In genomic region chr5:120620375-120621077, GRCm38 (mm10) we compare ENCODE assay signal across 8 mouse cellular contexts. TPM values are rescaled to one million over a fixed set of nuclear protein-coding genes. Genes with fewer than 3 reads are reported as not detected.
DNase-seq lines count a peak whose midpoint lies in the region; ATAC-seq and TF ChIP-seq lines count a peak whose summit lies in the region.

No protein-coding gene starts in this region.

- no peak for TF ChIP-seq POLR2A in limb, embryonic 14.5 days (IDR thresholded peaks at IDR 0.05; ENCODE audit: borderline replicate concordance, extremely low read depth, insufficient read depth, insufficient read length)

- H3K27me3 ChIP-seq in hindbrain, embryonic 10.5 days (ENCODE audit: insufficient read depth, poor library complexity, severe bottlenecking) = no peaks in the 10 kb centered on the region
- H3K27me3 ChIP-seq in hindbrain, embryonic 13.5 days = no peaks in the 10 kb centered on the region
- no peaks in the 10 kb centered on the region for H3K27me3 ChIP-seq in intestine, embryonic 16.5 days (replicated peaks; ENCODE audit: control insufficient read depth, insufficient read depth, low read length)
- H3K27me3 ChIP-seq in limb, embryonic 14.5 days (ENCODE audit: control insufficient read depth, insufficient read depth, low read length) = no peaks in the 10 kb centered on the region
- H3K27me3 ChIP-seq in midbrain, embryonic 16.5 days (ENCODE audit: control insufficient read depth, insufficient read depth, low read depth, low read length) = no peaks in the 10 kb centered on the region

- H3K36me3 ChIP-seq in hindbrain, embryonic 10.5 days = peaks cover 100% of the 10 kb centered on the region
- H3K36me3 ChIP-seq in hindbrain, embryonic 13.5 days = peaks cover 98% of the 10 kb centered on the region
- peaks cover 53% of the 10 kb centered on the region for H3K36me3 ChIP-seq in intestine, embryonic 16.5 days (ENCODE audit: control insufficient read depth, insufficient read depth, low read length)
- peaks cover 87% of the 10 kb centered on the region for H3K36me3 ChIP-seq in limb, embryonic 14.5 days (ENCODE audit: control insufficient read depth, insufficient read depth, low read length)
- peaks cover 50% of the 10 kb centered on the region for H3K36me3 ChIP-seq in midbrain, embryonic 16.5 days (ENCODE audit: control insufficient read depth, insufficient read depth, low read length)

- no peaks in the 10 kb centered on the region for H3K4me1 ChIP-seq in hindbrain, embryonic 10.5 days (replicated peaks)
- peaks cover 9% of the 10 kb centered on the region for H3K4me1 ChIP-seq in hindbrain, embryonic 13.5 days (replicated peaks)
- H3K4me1 ChIP-seq in intestine, embryonic 16.5 days (ENCODE audit: control insufficient read depth, insufficient read depth, low read length) = no peaks in the 10 kb centered on the region
- no peaks in the 10 kb centered on the region; the same call in 1 of the 2 replicates for H3K4me1 ChIP-seq in limb, embryonic 14.5 days (ENCODE audit: control insufficient read depth, insufficient read depth, low read length)
- H3K4me1 ChIP-seq in midbrain, embryonic 16.5 days (ENCODE audit: control insufficient read depth, insufficient read depth, low read length) = no peaks in the 10 kb centered on the region

- peaks cover 6% of the 10 kb centered on the region; the same call in 1 of the 2 replicates for H3K9me3 ChIP-seq in hindbrain, embryonic 10.5 days
- 0 out of 2 replicates have a peak, but pooled peaks cover 2% of the 10 kb centered on the region for H3K9me3 ChIP-seq in hindbrain, embryonic 13.5 days
- H3K9me3 ChIP-seq in intestine, embryonic 16.5 days (ENCODE audit: control insufficient read depth, low read length) = peaks cover 5% of the 10 kb centered on the region; the same call in 1 of the 2 replicates
- peaks cover 3% of the 10 kb centered on the region; the same call in 1 of the 2 replicates for H3K9me3 ChIP-seq in limb, embryonic 14.5 days (ENCODE audit: control insufficient read depth, low read length)
- no peaks in the 10 kb centered on the region for H3K9me3 ChIP-seq in midbrain, embryonic 16.5 days (replicated peaks; ENCODE audit: control insufficient read depth, low read length, poor library complexity, severe bottlenecking)

- no peak overlapping the region for H3K4me2 ChIP-seq in hindbrain, embryonic 13.5 days
- no peak overlapping the region for H3K4me2 ChIP-seq in intestine, embryonic 16.5 days (ENCODE audit: low read depth, low read length)
- H3K4me2 ChIP-seq in limb, embryonic 14.5 days (replicated peaks; ENCODE audit: low read depth, low read length, severe bottlenecking) = no peak overlapping the region
- H3K4me2 ChIP-seq in midbrain, embryonic 16.5 days (ENCODE audit: low read length) = no peak overlapping the region

- ATAC-seq in hindbrain, embryonic 13.5 days (ENCODE audit: low FRiP score) = no peak; the same call in 1 of the 2 replicates
- peak; percentile 49; the same call in 1 of the 2 replicates for ATAC-seq in intestine, embryonic 16.5 days
- no peak for ATAC-seq in limb, embryonic 14.5 days (ENCODE audit: low FRiP score, low read depth)
- ATAC-seq in midbrain, embryonic 16.5 days = peak; percentile 41

- DNase-seq in hindbrain, embryonic 10.5 days (ENCODE audit: low spot score) = peak; percentile 80
- DNase-seq in cerebellum, adult 9-10 months = peak; percentile 80
- peak; percentile 85 to 87 for DNase-seq in frontal cortex, postnatal 25 days (ENCODE audit: low spot score in 2 of 2)
- DNase-seq in limb, embryonic 14.5 days (ENCODE audit: low spot score) = peak; percentile 51
- DNase-seq in spleen, adult 18-20 months = peak; percentile 81 to 91

- no peak overlapping the region for H3K4me3 ChIP-seq in hindbrain, embryonic 10.5 days
- no peak overlapping the region for H3K4me3 ChIP-seq in hindbrain, embryonic 13.5 days
- H3K4me3 ChIP-seq in intestine, embryonic 16.5 days (ENCODE audit: low read length) = no peak overlapping the region
- H3K4me3 ChIP-seq in limb, embryonic 14.5 days (replicated peaks; ENCODE audit: low read length) = no peak overlapping the region
- H3K4me3 ChIP-seq in midbrain, embryonic 16.5 days (ENCODE audit: low read depth, low read length) = no peak overlapping the region

- WGBS in hindbrain, embryonic 10.5 days = 71% methylated on average over 18 of the region's 18 CpGs
- 73% methylated on average over 18 of the region's 18 CpGs for WGBS in hindbrain, embryonic 13.5 days
- WGBS in intestine, embryonic 16.5 days = 70% methylated on average over 18 of the region's 18 CpGs
- WGBS in limb, embryonic 14.5 days = 73% methylated on average over 18 of the region's 18 CpGs
- 70% methylated on average over 18 of the region's 18 CpGs for WGBS in midbrain, embryonic 16.5 days

- H3K27ac ChIP-seq in hindbrain, embryonic 10.5 days = no peak overlapping the region
- no peak overlapping the region for H3K27ac ChIP-seq in hindbrain, embryonic 13.5 days
- no peak overlapping the region for H3K27ac ChIP-seq in intestine, embryonic 16.5 days (ENCODE audit: low read length)
- H3K27ac ChIP-seq in limb, embryonic 14.5 days (replicated peaks; ENCODE audit: low read depth, low read length) = no peak overlapping the region
- H3K27ac ChIP-seq in midbrain, embryonic 16.5 days (ENCODE audit: low read length) = no peak overlapping the region

- no peak overlapping the region for H3K9ac ChIP-seq in hindbrain, embryonic 13.5 days
- H3K9ac ChIP-seq in intestine, embryonic 16.5 days (ENCODE audit: low read depth, low read length) = no peak overlapping the region
- no peak overlapping the region for H3K9ac ChIP-seq in limb, embryonic 14.5 days (ENCODE audit: low read depth, low read length, severe bottlenecking)
- no peak overlapping the region for H3K9ac ChIP-seq in midbrain, embryonic 16.5 days (ENCODE audit: low read depth, low read length)

RNA-seq across cellular contexts. Expression of gene Ddx54, which starts 8.0 kb away (rescaled TPM):
- 62.2 and 64.7 TPM in 2 replicates for polyA plus RNA-seq in hindbrain, embryonic 10.5 days (2016; fragmentation: Nextera tagmentation; extraction: Ambion mirVana)
- polyA plus RNA-seq in hindbrain, embryonic 13.5 days (2015; fragmentation: Nextera tagmentation; extraction: Ambion mirVana) = 44.0 and 47.7 TPM in 2 replicates
- 50.8 and 51.4 TPM in 2 replicates for polyA plus RNA-seq in intestine, embryonic 16.5 days (2015; fragmentation: Nextera tagmentation; extraction: Ambion mirVana)
- polyA plus RNA-seq in limb, embryonic 14.5 days (2012; rRNA removed) = 36.1 and 42.1 TPM in 2 replicates
- 34.1 and 35.1 TPM in 2 replicates for polyA plus RNA-seq in limb, embryonic 14.5 days (2014; fragmentation: Nextera tagmentation; extraction: Ambion mirVana)
- 38.7 and 39.9 TPM in 2 replicates for polyA plus RNA-seq in midbrain, embryonic 16.5 days (2015; fragmentation: Nextera tagmentation; extraction: Ambion mirVana)

RNA-seq across cellular contexts. Expression of gene Rita1, which starts 8.1 kb away (rescaled TPM):
- polyA plus RNA-seq in hindbrain, embryonic 10.5 days (2016; fragmentation: Nextera tagmentation; extraction: Ambion mirVana) = 19.0 and 19.6 TPM in 2 replicates
- 26.2 TPM in 2 replicates for polyA plus RNA-seq in hindbrain, embryonic 13.5 days (2015; fragmentation: Nextera tagmentation; extraction: Ambion mirVana)
- 12.7 and 12.8 TPM in 2 replicates for polyA plus RNA-seq in intestine, embryonic 16.5 days (2015; fragmentation: Nextera tagmentation; extraction: Ambion mirVana)
- 25.4 TPM in 2 replicates for polyA plus RNA-seq in limb, embryonic 14.5 days (2012; rRNA removed)
- polyA plus RNA-seq in limb, embryonic 14.5 days (2014; fragmentation: Nextera tagmentation; extraction: Ambion mirVana) = 10.2 and 11.6 TPM in 2 replicates
- polyA plus RNA-seq in midbrain, embryonic 16.5 days (2015; fragmentation: Nextera tagmentation; extraction: Ambion mirVana) = 27.2 and 33.1 TPM in 2 replicates

RNA-seq across cellular contexts. Expression of gene Cfap73, which starts 13.5 kb away (rescaled TPM):
- 0.85 TPM in 1 of 2 replicates, not detected in the other for polyA plus RNA-seq in hindbrain, embryonic 10.5 days (2016; fragmentation: Nextera tagmentation; extraction: Ambion mirVana)
- polyA plus RNA-seq in hindbrain, embryonic 13.5 days (2015; fragmentation: Nextera tagmentation; extraction: Ambion mirVana) = 0.28 and 0.49 TPM in 2 replicates
- 0.24 TPM in 1 of 2 replicates, not detected in the other for polyA plus RNA-seq in intestine, embryonic 16.5 days (2015; fragmentation: Nextera tagmentation; extraction: Ambion mirVana)
- polyA plus RNA-seq in limb, embryonic 14.5 days (2012; rRNA removed) = not detected in 2 replicates
- polyA plus RNA-seq in limb, embryonic 14.5 days (2014; fragmentation: Nextera tagmentation; extraction: Ambion mirVana) = not detected in 2 replicates
- polyA plus RNA-seq in midbrain, embryonic 16.5 days (2015; fragmentation: Nextera tagmentation; extraction: Ambion mirVana) = 0.47 and 1.2 TPM in 2 replicates

RNA-seq across cellular contexts. Expression of gene Rasal1, which starts 28.1 kb away (rescaled TPM):
- 0.13 and 0.15 TPM in 2 replicates for polyA plus RNA-seq in hindbrain, embryonic 10.5 days (2016; fragmentation: Nextera tagmentation; extraction: Ambion mirVana)
- 0.14 TPM in 2 replicates for polyA plus RNA-seq in hindbrain, embryonic 13.5 days (2015; fragmentation: Nextera tagmentation; extraction: Ambion mirVana)
- 1.8 and 1.9 TPM in 2 replicates for polyA plus RNA-seq in intestine, embryonic 16.5 days (2015; fragmentation: Nextera tagmentation; extraction: Ambion mirVana)
- 0.19 and 0.32 TPM in 2 replicates for polyA plus RNA-seq in limb, embryonic 14.5 days (2012; rRNA removed)
- polyA plus RNA-seq in limb, embryonic 14.5 days (2014; fragmentation: Nextera tagmentation; extraction: Ambion mirVana) = 0.17 and 1.0 TPM in 2 replicates
- 2.4 and 4.9 TPM in 2 replicates for polyA plus RNA-seq in midbrain, embryonic 16.5 days (2015; fragmentation: Nextera tagmentation; extraction: Ambion mirVana)

RNA-seq across cellular contexts. Expression of gene Iqcd, which starts 31.7 kb away (rescaled TPM):
- 1.3 and 2.8 TPM in 2 replicates for polyA plus RNA-seq in hindbrain, embryonic 10.5 days (2016; fragmentation: Nextera tagmentation; extraction: Ambion mirVana)
- 2.4 and 2.6 TPM in 2 replicates for polyA plus RNA-seq in hindbrain, embryonic 13.5 days (2015; fragmentation: Nextera tagmentation; extraction: Ambion mirVana)
- 0.17 and 0.27 TPM in 2 replicates for polyA plus RNA-seq in intestine, embryonic 16.5 days (2015; fragmentation: Nextera tagmentation; extraction: Ambion mirVana)
- polyA plus RNA-seq in limb, embryonic 14.5 days (2012; rRNA removed) = 0.90 and 1.4 TPM in 2 replicates
- 0.12 and 0.43 TPM in 2 replicates for polyA plus RNA-seq in limb, embryonic 14.5 days (2014; fragmentation: Nextera tagmentation; extraction: Ambion mirVana)
- 2.0 and 2.1 TPM in 2 replicates for polyA plus RNA-seq in midbrain, embryonic 16.5 days (2015; fragmentation: Nextera tagmentation; extraction: Ambion mirVana)

Comparison
In these comparisons a context has a peak if more than half of its experiments do, and no peak if none do; other contexts are left out.
1. ATAC-seq: peak in intestine, embryonic 16.5 days (single experiment) and midbrain, embryonic 16.5 days (single experiment); none in hindbrain, embryonic 13.5 days (single experiment) and limb, embryonic 14.5 days (single experiment).
2. Peak in every context shown above with its lines, with median percentiles within 50 percentile points of each other: DNase-seq.